Mouse (Mus musculus) CD4-positive, CD25-positive, alpha-beta regulatory T cell (primary cell): Measurements from ENCODE around the gene Adipor1. TPM values are rescaled to one million over a fixed set of nuclear protein-coding genes. Genes with fewer than 3 reads are reported as not detected.

Source experiments
- polyA plus RNA-seq: library from polyadenylated mRNA; unstranded; fragments of 100-300 nt; shearing (Covaris generic); gene quantifications from one replicate; pipeline ENCODE4 v1.2.1, GENCODE M21; 2017

Gene Adipor1
- polyA plus RNA-seq = 82.3 TPM

GRCm38 (mm10) chr1:134415168-134415831 lies at the start of gene Adipor1:
Adipor1 (plus strand) TSS chr1:134415378.

GRCm38 (mm10) chr1:134385666-134386065 lies 29.5 kb upstream of the Adipor1 start, which contains the start of gene 4933406M09Rik:
4933406M09Rik (plus strand) TSS chr1:134385940.

GRCm38 (mm10) chr1:134405509-134406413 lies 9.4 kb upstream of the Adipor1 start, which contains the start of gene Cyb5r1:
Cyb5r1 (plus strand) TSS chr1:134405559.

GRCm38 (mm10) chr1:134454904-134455824 lies 40.0 kb downstream of the Adipor1 start, which contains the start of gene Klhl12:
Klhl12 (plus strand) TSS chr1:134455531.

Other genes with a start within 250 kb of the Adipor1 start
- gene Chil1, start 233.2 kb upstream of the Adipor1 start, polyA plus RNA-seq = 0.38 TPM
- 0.10 TPM for gene Mybph, start 221.9 kb upstream of the Adipor1 start, polyA plus RNA-seq
- gene Adora1, start 179.9 kb upstream of the Adipor1 start, polyA plus RNA-seq = not detected
- gene Myog, start 125.4 kb upstream of the Adipor1 start, polyA plus RNA-seq = not detected
- 0.13 TPM for gene Ppfia4, start 82.5 kb upstream of the Adipor1 start, polyA plus RNA-seq
- 64.3 TPM for gene Tmem183a, start 53.4 kb upstream of the Adipor1 start, polyA plus RNA-seq
- gene 4933406M09Rik, start 29.4 kb upstream of the Adipor1 start, polyA plus RNA-seq = not detected
- gene Cyb5r1, start 9.8 kb upstream of the Adipor1 start, polyA plus RNA-seq = 27.7 TPM
- gene Klhl12, start 40.2 kb downstream of the Adipor1 start, polyA plus RNA-seq = 21.6 TPM
- gene Rabif, start 79.3 kb downstream of the Adipor1 start, polyA plus RNA-seq = 42.0 TPM
- 0.13 TPM for gene Mgat4e, start 134.3 kb downstream of the Adipor1 start, polyA plus RNA-seq
- gene Kdm5b, start 144.8 kb downstream of the Adipor1 start, polyA plus RNA-seq = 59.6 TPM
- 0.18 TPM for gene Syt2, start 231.3 kb downstream of the Adipor1 start, polyA plus RNA-seq